Mouse (Mus musculus) lung, adult 18-20 months (tissue): ENCODE results near the gene Cnep1r1.

Source experiments
- DNase-seq, 2 experiments: peaks; one replicate each; pipeline ENCODE4 v3.0.0; 2022; ENCODE audit warnings: mixed read lengths in 2 of 2

The Cnep1r1 gene

DNA sequence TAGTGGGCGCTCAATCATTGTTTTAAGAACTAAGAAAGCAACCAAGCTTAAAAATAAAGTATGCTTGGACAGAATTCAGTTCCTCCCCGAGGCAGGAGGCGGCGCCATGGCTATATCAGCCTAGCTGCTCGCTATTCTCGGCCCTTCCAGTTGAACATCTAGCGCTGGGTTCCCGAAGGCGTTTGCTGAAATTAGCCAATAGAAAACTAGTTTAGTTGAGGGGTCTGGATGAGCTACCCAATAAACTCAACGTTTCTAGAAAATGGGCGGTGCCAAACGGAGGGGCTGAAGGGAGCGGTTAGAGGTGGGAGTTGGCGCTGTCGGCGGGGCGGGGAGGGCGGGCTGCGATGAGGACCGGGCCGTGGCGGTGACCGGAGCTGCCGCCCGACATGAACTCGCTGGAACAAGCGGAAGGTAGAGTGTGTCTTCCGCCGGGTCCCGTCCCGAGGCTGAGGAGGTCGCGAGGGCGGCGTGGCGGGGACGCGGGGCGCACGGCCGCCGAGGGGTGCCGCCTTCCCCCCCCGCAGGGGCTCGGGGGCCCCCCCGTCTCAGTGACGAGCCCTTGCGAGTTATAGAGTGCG is at the start of gene Cnep1r1:
TSS of gene Cnep1r1 (plus strand) at position 314 of the 581 bp plus-strand sequence.
- DNase-seq = peak; percentile 93 to 97

DNA sequence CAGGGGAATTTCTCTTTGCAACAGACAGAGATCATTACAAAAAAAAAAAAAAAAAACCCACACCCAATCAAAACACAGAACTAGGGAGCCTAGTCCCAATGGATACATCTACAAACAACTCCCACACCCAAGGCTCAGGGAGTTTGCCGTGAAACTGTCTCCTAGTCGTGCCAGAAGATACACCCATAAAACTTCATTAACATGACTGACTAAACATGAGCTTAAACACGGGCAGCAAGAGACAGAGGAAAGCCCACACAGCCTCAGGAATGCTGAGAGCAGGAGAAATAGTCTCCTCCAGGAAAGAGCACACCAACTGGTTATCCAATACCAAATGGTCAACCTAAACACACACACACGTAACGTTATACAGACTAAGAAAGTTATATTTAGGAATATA is 36.4 kb upstream of the Cnep1r1 start:
- DNase-seq = no peak

DNA sequence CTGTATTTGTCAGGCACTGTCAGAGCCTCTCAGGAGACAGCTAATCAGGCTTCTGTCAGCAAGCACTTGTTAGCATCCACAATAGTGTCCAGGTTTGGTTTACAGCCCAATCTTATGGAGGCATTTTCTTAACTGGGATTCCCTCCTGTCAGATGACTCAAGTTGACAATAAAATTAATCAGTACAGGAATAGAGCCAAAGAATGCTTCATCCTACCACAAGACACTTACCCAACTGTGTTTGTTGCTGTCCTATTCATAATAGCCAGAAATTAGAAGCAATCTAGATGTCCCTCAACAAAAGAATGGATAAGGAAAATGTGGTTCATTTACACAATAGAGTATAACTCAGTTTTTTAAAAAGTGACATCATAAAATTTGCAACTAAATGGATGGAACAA is 30.6 kb upstream of the Cnep1r1 start:
- no peak for DNase-seq

DNA sequence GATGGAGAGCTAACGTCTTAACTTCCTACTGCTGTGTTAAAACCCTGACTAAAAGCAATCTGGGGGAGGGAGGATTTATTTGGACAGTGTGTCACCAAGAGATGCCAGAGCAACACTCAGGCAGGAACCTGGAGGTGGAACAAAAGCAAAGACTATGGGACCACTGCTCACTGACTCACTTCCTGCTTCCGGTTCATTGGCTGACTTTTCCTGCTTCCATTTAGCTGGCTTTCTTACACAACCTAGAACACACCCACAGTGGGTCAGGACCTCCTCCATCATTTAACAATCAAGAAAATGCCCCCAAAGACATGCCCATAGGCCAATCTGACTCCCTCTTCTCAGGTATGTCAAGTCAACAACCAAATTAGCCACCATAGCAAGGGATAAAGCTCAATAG is 26.9 kb upstream of the Cnep1r1 start:
- no peak for DNase-seq

DNA sequence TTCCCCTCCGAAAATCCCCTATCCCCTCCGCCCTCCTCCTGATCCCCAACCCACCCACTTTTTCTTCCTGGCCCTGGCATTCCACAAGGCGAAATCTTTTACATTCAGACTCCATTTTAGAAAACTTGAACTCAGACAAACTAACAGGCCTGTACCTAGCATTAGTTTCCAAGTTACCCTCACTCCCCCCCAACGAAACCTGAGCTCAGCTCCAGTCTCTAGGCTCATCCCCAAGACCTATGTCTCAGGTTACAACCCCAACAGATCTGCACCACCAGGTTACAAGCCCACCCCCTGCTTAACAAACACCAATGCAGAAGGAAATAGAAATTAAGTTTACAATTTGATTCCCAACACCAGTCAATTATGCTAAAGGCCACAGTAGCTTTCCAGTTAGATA is 25.2 kb upstream of the Cnep1r1 start:
- DNase-seq = no peak

DNA sequence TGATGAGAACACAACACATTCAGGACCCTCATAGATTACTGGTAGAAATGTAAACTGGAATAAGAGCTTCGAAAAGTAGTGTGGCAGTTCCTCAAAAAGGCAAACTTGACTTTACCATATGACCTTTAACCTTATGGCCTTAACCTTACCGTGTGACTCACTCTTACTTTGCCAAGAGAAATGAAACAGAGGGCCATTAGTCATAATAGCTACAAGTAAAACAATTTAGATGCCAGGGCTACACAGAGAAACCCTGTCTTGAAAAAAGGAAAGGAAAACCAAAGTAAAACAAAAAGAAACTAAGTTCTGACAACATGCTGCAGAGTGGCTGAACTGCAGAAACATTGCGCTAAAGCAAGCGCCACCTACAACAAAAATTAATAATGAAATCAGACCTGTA is 19.7 kb upstream of the Cnep1r1 start:
- no peak for DNase-seq

DNA sequence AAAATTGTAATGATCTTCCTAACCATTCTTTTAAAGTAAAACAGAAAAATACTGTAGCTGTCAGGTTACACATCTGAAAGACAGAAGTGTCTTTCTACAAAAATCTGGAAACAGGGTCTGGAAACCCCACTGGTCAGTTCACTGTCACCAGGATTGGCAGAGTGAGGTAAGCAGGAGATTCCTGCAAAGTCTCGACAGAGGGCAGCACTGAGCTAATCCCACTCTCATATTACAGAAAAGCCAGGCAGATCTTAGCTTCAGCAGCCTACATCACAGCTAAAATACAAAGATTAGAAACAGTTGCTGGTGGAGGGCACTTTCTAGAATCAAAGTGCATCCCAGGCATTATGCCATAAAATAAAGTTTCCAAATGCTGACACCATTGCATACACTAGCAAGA is 19.0 kb upstream of the Cnep1r1 start:
- DNase-seq = peak; percentile 17 to 34

DNA sequence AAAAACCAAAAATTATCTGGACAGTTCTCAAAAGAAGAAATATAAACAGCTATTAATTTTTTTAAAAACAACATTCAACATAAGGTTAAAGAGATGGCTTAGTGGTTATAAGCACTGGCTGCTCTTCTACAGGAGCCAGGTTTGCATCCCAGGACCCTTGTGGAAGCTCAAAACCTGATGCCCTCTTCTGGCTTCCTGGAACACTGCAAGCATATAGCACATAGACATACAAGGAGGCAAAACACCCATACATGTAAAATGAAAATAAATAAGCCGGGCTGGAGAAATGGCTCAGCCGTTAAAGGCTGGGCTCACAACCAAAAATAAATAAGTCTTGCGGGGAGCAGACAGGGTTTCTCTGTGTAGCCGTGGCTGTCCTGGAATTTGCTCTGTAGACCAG is 9.3 kb upstream of the Cnep1r1 start:
- DNase-seq = no peak

DNA sequence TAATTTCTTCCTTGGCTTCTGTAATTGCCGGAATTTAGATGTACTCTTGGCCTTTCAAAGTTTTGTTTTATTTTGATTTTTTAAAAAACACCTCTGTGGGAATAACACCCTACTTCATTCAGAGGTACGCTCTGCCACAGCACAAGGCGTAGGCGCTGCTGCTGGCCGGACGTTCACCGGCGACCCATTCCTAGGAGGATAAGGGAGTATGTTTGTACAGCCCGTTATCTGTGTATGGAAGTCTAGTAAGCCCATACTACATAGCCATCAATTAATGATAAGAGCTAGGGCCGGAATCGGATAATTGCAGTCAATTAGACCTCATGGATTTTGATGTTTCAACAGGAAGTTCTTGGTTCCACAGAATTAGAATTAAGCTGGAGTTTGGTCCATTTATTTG is 507 bp downstream of the Cnep1r1 start:
- no peak for DNase-seq

DNA sequence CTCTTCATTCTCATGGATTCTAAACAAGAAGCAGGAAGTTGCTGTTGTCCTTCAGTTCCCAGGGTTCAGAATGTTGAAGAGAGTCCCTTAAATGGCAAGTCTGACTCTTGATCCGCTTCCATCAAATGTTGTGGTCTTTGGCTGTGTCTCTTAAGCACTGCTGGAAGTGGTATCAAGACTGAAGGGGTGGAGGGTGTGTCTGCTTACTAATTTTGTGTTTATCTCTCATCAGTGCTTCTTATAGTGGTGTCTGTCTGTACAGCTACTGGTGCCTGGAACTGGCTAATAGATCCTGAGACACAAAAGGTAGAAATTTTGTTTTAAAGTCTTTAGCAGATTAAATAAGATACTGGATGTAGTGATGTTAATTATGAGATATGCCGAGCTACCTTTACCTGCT is 6.3 kb downstream of the Cnep1r1 start:
- no peak for DNase-seq

DNA sequence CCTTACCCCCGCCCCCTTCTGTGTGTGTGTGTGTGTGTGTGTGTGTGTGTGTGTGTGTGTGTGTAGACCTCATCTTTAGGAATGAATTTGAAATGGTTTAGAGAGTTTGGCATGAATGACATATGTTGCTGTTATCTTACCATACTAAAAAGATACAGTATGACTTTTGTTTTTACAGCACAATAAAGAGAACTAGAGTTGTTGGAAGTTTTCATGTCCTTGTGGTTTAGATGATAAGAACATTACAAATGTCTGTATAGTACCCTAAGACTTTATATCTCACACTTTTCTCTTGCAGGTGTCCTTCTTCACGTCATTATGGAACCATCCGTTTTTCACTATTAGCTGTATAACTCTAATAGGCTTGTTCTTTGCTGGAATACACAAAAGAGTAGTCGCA is 10.8 kb downstream of the Cnep1r1 start:
- no peak for DNase-seq

DNA sequence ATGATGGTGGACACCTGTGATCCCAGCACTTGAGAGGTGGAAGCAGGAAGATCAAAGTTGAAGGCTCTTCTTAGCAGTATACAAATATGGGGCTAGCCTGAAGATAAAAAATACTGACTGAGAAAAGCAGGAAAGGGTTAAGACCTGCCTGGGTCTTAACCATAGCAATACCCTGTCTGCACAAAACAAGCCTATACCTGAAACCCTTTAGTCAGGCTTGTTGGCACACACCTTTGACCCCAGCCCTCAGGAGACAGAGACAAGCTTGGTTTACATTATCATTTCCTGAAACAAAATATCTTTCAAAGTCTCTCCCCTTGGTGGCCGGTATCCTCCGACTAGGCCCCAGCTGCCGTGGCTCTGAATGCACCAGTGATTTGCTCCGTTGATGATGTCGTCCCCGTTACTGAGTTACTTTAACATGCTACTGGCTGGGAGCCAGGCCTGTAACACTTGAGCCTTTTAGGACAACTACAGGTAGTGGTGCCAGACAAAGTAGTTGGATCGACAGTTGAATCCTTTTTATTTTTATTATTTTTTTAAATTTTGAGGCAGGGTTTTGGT is 12.3 kb downstream of the Cnep1r1 start:
- no peak for DNase-seq

DNA sequence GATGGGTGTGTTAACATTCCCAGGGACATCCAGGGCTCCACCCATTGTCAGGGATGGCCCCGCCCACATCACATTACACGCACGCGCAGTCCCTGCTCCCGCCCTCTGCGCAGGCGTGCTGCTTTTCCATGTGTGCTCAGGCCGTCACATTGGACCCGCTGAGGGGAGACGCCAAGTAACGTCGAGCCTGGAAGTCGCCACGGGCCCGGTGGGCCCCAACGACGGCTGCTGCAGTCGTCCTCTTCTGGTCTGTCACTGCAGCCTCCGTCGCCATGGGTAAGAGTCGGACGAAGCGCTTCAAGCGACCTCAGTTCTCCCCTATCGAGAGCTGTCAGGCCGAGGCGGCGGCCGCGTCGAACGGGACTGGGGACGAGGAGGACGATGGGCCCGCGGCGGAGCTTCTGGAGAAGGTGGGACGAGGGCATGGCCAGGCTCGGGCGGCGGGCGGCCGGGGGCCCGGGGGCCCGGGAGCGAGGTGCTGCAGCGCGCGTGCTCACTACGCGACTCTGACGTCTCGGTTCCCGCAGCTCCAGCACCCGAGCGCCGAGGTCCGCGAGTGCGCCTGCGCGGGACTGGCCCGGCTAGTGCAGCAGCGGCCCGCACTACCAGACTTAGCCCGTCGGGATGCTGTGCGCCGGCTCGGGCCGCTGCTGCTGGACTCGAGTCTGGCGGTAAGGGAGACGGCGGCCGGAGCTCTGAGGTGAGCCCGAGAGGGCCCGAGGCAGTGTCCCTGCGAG is 19.3 kb downstream of the Cnep1r1 start, which contains the start of gene Heatr3:
TSS of gene Heatr3 (plus strand) at position 108 of the 737 bp plus-strand sequence.
- peak; percentile 94 to 96 for DNase-seq

DNA sequence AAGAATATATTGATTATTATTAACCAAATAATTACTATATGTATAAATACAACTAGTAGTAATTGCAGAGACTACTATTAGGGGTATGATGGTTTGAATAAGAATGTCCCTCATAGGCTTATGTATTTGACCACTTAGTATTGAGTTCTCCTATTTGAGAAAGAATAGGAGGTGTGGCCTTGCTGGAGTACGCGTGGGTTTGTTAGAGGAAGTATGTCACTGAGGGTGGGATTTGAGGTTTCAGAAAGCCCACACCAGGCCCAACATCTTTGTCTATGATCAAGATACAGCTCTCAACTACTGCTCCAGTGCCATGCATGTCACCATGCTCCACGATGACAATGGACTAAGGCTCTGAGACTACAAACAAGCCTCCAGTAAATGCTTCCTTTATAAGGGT is 20.7 kb downstream of the Cnep1r1 start:
- no peak for DNase-seq

DNA sequence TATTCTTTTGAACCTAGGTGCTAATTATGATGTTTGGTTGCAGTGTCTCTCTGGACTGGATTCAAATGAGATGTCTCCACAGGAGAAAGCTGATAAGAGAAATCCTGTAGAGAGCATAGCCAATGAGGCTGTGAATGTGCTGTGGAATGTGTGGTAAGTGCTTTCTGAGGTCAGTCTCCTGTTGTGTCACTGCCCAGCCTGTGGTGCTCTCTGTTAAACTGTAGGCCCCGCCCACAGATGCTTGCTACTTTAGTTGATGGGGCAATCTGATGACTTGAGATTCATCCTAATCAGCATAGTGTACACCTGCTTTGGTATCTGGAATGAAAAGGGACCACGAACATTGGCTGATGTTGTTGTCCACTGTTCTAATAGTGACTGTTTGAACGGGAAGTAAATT is 23.1 kb downstream of the Cnep1r1 start:
- DNase-seq = no peak

DNA sequence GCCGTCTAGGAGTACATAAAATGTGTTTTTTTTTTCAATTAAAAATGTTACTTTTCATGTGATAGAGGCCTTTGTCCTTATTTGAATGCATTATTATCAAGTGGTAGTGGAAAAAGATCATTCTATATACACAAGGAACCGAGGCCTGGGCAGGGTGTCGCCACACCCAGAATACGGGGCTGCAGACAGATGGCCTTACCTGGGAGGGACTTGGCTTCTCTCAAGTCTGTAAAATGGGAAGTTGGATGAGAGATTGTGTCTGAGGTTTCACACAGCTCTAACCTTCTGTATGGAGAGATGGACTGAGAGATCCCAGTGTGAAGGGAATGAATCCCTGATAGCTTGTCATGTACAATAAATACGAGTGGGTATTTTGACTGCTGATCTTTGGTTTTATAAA is 25.5 kb downstream of the Cnep1r1 start:
- DNase-seq = no peak

DNA sequence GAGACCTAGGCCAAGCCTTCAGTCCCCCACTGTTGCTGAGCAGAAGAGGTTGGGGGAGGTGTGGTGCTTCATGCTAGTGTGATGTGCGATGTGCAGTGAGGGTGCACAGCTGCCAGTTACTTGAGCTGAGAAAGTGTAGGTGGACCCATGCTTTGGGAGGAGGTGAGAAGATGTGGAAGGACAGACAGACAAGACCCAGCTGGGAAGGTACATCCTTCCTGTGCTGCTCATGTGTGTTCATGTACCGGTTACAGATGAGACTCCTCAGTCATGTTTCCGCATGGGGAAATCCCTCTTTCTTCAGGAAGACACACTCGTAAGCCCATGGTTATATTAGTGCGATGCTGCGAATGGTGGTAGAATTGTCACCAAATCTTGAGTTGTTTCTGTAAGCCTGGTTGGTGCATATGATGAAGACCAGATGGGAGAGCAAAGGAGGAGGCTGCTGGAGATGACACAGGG is 32.4 kb downstream of the Cnep1r1 start:
- DNase-seq = no peak

DNA sequence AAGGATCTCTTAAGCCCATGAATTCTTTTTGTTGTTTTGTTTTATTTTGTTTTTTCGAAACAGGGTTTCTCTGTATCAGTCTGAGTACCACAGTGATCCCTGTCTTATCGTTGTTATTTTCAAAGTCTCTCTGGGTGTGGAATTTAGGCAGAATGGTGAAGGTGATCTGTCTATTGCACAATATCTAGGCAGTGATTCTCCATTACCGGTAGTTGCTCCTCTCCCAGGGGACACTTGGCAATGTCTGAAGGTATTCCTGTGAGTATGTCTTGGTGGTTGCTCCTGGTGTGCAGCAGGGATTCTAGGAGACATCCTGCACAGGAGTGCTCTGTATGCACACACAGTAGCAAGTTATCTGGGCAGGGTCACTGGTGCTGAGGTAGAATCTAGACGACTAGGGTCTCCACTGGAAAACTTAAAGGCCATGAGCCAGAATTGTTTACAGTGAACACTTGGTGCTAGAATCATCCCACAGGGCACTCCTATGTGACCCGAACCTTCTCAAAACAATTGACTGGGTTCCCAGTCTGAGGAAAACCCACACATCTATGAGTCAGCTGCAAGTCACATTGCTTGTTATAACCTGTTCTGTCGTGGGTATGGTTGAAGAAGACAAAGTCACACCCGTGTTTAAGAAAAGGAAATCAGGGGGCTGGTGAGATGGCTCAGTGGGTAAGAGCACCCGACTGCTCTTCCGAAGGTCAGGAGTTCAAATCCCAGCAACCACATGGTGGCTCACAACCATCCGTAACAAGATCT is 41.8 kb downstream of the Cnep1r1 start:
- DNase-seq = no peak

DNA sequence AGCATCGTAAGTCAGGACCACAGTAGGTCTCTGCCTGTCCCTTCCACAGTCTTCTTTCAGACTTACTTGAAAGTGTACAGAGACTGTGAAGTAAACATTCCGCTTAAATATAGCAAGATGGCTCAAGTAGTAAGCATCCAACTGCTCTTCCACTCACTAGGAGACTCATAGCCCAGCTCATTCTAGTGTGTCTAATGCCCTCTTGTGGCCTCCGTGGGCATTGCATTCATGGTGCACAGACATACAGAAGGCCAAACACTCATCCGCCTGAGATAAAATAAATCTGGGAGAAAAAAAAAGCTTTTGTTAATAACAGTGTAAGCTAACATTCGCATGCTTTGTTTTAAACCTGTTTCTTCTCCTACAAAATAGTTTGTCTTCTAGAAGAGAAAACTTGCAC is 42.9 kb downstream of the Cnep1r1 start:
- peak; percentile 59 to 69 for DNase-seq

DNA sequence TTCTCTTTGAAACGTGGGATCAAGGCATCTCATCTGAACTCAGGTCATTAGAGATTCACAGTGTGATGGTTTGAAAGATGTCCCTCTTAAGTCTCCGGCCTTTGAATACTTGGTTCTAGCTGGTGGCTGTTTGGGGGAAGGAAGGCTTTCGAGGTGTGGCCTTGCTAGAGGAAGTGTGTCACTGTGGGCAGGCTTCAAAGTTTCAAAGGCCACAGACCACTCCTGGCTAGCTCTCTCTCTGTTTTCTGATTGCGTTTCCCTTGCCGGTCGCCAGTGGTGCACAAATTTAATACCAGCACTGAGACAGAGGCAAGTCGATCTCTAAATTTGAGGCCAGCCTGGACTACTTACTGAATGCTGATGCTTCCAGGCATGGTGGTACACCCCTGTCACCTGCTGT is 56.7 kb downstream of the Cnep1r1 start:
- no peak for DNase-seq

DNA sequence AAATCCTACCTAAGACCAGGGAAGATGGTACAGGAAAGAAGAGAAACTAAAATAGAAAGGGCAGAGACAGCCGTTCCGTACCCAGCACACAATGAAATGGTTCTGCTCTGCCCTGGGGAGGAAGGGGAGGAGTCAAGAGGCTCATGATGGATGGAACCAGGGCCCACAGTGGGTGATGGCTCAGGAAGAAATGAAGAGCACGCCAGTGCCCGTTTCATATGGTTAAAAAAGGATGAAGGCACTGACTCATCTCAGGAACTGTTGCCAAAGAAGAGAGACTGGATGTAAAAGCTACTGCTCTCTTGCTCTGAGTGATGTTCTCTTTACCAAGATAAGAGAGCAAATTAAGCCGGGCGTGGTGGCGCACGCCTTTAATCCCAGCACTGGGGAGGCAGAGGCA is 58.7 kb downstream of the Cnep1r1 start:
- no peak for DNase-seq

DNA sequence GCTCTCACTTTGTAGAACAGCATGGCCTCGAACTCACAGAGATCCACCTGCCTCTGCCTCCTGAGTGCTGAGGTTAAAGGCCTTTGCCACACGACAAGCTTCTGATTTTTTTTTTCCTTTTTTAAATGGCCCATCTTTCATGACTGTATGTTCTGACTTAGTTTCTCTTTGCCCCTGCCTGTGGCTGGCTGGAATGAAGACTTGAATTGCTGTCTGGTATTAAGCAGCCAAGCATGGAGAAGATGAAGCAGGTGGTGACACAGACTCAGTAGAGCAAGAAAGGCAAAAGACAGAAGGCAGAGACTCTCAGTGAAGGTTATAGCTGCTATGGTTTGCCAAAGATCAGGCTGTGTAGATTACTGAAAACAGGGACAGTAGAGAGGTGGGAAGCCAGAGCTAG is 64.6 kb downstream of the Cnep1r1 start:
- DNase-seq = no peak
